Mouse (Mus musculus) embryonic facial prominence, embryonic 11.5 days (tissue): ENCODE data around the gene Elavl2. TPM values are rescaled to one million over a fixed set of nuclear protein-coding genes. Genes with fewer than 3 reads are reported as not detected.
A peak's percentile ranks its signal among the peaks of the same experiment; 100 is the strongest.

Source experiments
- ATAC-seq: fragments of 200-750 bp; cut with Nextera tagmentation; replicated peaks from 2 replicates; pipeline ENCODE4 v1.8.0; 2017; ENCODE audit warnings: low read depth; ENCODE audit not compliant: insufficient number of reproducible peaks, low FRiP score, low TSS enrichment
- DNase-seq: peaks from one replicate; pipeline ENCODE4 v3.0.0-alpha.2; 2015; ENCODE audit warnings: low spot score
- H3K27ac ChIP-seq: fragments of 300-500 bp; sonication (generic); replicated peaks from 2 replicates; pipeline ENCODE4 v1.5.1; 2014; ENCODE audit warnings: mild to moderate bottlenecking, low read depth, low read length, control low read depth
- H3K27me3 ChIP-seq: fragments of 300-500 bp; sonication (generic); 2 replicates; pipeline ENCODE4 v1.6.1; 2014; ENCODE audit warnings: mild to moderate bottlenecking, low read length, moderate library complexity, mixed read lengths; ENCODE audit not compliant: control insufficient read depth, insufficient read depth
- H3K36me3 ChIP-seq: fragments of 300-500 bp; sonication (generic); replicated peaks from 2 replicates; pipeline ENCODE4 v1.6.1; 2014; ENCODE audit warnings: low read depth, mild to moderate bottlenecking, low read length, moderate library complexity, mixed read lengths; ENCODE audit not compliant: control insufficient read depth, insufficient read depth
- H3K4me1 ChIP-seq: fragments of 300-500 bp; sonication (generic); 2 replicates; pipeline ENCODE4 v1.6.1; 2014; ENCODE audit warnings: low read length, mixed read lengths; ENCODE audit not compliant: control insufficient read depth, insufficient read depth
- H3K4me2 ChIP-seq: fragments of 300-500 bp; sonication (generic); 2 replicates; pipeline ENCODE4 v1.6.1; 2014; ENCODE audit warnings: low read depth, mild to moderate bottlenecking, control low read depth, low read length, moderate library complexity
- H3K4me3 ChIP-seq: fragments of 300-500 bp; sonication (generic); 2 replicates; pipeline ENCODE4 v1.5.1; 2014; ENCODE audit warnings: low read depth, low read length, control low read depth
- H3K9ac ChIP-seq: fragments of 300-500 bp; sonication (generic); replicated peaks from 2 replicates; pipeline ENCODE4 v1.6.1; 2014; ENCODE audit warnings: mild to moderate bottlenecking, control low read depth, low read length
- H3K9me3 ChIP-seq: fragments of 300-500 bp; sonication (generic); replicated peaks from 2 replicates; pipeline ENCODE4 v1.6.1; 2016; ENCODE audit warnings: mild to moderate bottlenecking, low read length, inconsistent platforms, mixed read lengths; ENCODE audit not compliant: control insufficient read depth
- WGBS: fragments of 180-500 bp; shearing (Covaris S2); extraction: QIAGEN DNeasy Blood & Tissue Kit; methylation state at CpG from one replicate; pipeline ENCODE4 v1.1.7; 2014; 5-methylcytosine and 5-hydroxymethylcytosine counted together
- polyA plus RNA-seq: library from polyadenylated mRNA; unstranded; fragments of >200 nt; fragmentation: Nextera tagmentation; extraction: Ambion mirVana; gene quantifications from 2 replicates; pipeline ENCODE4 v1.2.1, GENCODE M21; 2014

The Elavl2 gene
- polyA plus RNA-seq, 1 experiment from 2014 or later = 25.9 TPM

- Histone ChIP-seq H3K9ac (peak overlapping the region; percentile 56), H3K9me3 (no peaks in the 10 kb centered on the region), H3K4me2 (peak overlapping the region; percentile 100), H3K4me3 (peak overlapping the region; percentile 64), H3K36me3 (no peaks in the 10 kb centered on the region), H3K27me3 (peaks cover 37% of the 10 kb centered on the region), H3K27ac (no peak overlapping the region), H3K4me1 (no peaks in the 10 kb centered on the region)
- peak; percentile 10 for ATAC-seq
- under 1% methylated on average over 70 of the region's 82 CpGs for WGBS
- peak; percentile 28 for DNase-seq
Observed at GRCm38 (mm10) chr4:91371131-91371818, 29.3 kb downstream of the Elavl2 start.

GRCm38 (mm10) chr4:91365276-91365675, 35.3 kb downstream of the Elavl2 start:
- H3K36me3 ChIP-seq = no peaks in the 10 kb centered on the region
- ATAC-seq (no peak), DNase-seq (no peak)
- H3K4me2 ChIP-seq = no peak overlapping the region
- H3K4me3 ChIP-seq = no peak overlapping the region
- no peak overlapping the region for H3K27ac ChIP-seq
- no peak overlapping the region for H3K9ac ChIP-seq
- WGBS = 79% methylated on average over 12 of the region's 12 CpGs
- no peaks in the 10 kb centered on the region; the same call in 1 of the 2 replicates for H3K27me3 ChIP-seq
- H3K9me3 ChIP-seq = no peaks in the 10 kb centered on the region
- no peaks in the 10 kb centered on the region for H3K4me1 ChIP-seq

- WGBS = 60% methylated on average over 4 of the region's 4 CpGs
- no peaks in the 10 kb centered on the region for H3K36me3 ChIP-seq
- no peak overlapping the region for H3K4me2 ChIP-seq
- H3K9me3 ChIP-seq = no peaks in the 10 kb centered on the region
- H3K4me1 ChIP-seq = no peaks in the 10 kb centered on the region
- H3K27me3 ChIP-seq = no peaks in the 10 kb centered on the region
- no peak overlapping the region for H3K9ac ChIP-seq
- no peak for ATAC-seq
- DNase-seq = no peak
- no peak overlapping the region for H3K27ac ChIP-seq
- H3K4me3 ChIP-seq = no peak overlapping the region
Observed at GRCm38 (mm10) chr4:91363963-91364362, 36.6 kb downstream of the Elavl2 start.

- no peaks in the 10 kb centered on the region for H3K9me3 ChIP-seq
- no peak overlapping the region for H3K4me3 ChIP-seq
- H3K36me3 ChIP-seq = no peaks in the 10 kb centered on the region
- no peaks in the 10 kb centered on the region for H3K27me3 ChIP-seq
- DNase-seq = no peak
- no peak overlapping the region for H3K27ac ChIP-seq
- no peaks in the 10 kb centered on the region for H3K4me1 ChIP-seq
- no peak for ATAC-seq
- 61% methylated on average over 5 of the region's 5 CpGs for WGBS
- H3K9ac ChIP-seq = no peak overlapping the region
- no peak overlapping the region for H3K4me2 ChIP-seq
Observed at GRCm38 (mm10) chr4:91362520-91362919, 38.1 kb downstream of the Elavl2 start.

- 67% methylated on average over 9 of the region's 9 CpGs for WGBS
- H3K4me1 ChIP-seq = no peaks in the 10 kb centered on the region
- no peak overlapping the region for H3K27ac ChIP-seq
- DNase-seq (no peak), ATAC-seq (no peak)
- H3K4me3 ChIP-seq = no peak overlapping the region
- H3K9ac ChIP-seq = no peak overlapping the region
- H3K9me3 ChIP-seq = no peaks in the 10 kb centered on the region
- H3K36me3 ChIP-seq = no peaks in the 10 kb centered on the region
- H3K4me2 ChIP-seq = no peak overlapping the region
- H3K27me3 ChIP-seq = no peaks in the 10 kb centered on the region
Observed at GRCm38 (mm10) chr4:91353138-91353537, 47.4 kb downstream of the Elavl2 start.

DNA sequence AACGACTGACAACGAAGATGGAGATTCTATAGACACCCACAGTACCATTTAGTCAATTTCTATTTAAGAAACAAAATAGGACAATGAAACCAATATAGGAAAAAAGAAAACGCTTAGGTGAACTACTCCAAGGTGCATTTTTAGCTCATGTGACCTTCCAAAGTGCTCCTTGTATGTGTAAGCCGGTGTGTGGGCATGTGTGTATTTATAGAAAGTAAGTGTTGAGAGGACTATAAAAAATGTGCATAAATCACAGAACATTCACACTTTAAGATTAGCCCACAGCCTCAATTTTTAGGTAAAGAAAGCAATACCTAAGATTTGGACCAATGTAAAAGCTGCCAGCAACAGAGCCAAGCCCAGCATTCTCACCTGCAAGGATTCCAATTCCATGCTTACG, 51.0 kb downstream of the Elavl2 start:
- no peak overlapping the region for H3K4me2 ChIP-seq
- H3K27ac ChIP-seq = no peak overlapping the region
- no peak overlapping the region for H3K9ac ChIP-seq
- WGBS = 91% methylated on average over 5 of the region's 5 CpGs
- no peaks in the 10 kb centered on the region for H3K4me1 ChIP-seq
- no peaks in the 10 kb centered on the region for H3K9me3 ChIP-seq
- no peaks in the 10 kb centered on the region for H3K36me3 ChIP-seq
- DNase-seq = no peak
- no peak overlapping the region for H3K4me3 ChIP-seq
- H3K27me3 ChIP-seq = no peaks in the 10 kb centered on the region
- ATAC-seq = no peak

DNA sequence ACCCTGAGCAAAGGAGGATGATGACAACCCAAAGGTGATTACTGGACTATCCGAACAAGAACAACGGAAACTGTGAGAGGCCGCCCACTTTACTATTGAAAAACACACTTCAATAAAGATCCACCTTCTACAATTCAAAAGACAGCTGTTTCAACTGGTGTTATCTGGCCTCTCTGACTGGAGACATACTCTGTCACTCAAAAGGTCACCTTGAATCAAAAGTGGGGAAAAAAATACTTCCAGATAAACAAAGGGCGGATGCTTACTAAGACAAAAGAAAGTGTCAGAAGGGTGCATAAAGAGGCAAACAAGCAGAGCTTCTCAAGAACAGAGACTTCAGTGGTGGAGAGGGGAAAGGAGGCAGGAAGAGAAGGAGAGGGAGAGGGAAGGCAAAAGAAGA, 66.4 kb downstream of the Elavl2 start:
- no peaks in the 10 kb centered on the region for H3K9me3 ChIP-seq
- no peak for DNase-seq
- WGBS = 85% methylated on average over 4 of the region's 4 CpGs
- H3K36me3 ChIP-seq = no peaks in the 10 kb centered on the region
- ATAC-seq = no peak
- H3K4me1 ChIP-seq = no peaks in the 10 kb centered on the region
- no peak overlapping the region for H3K4me3 ChIP-seq
- H3K4me2 ChIP-seq = no peak overlapping the region
- no peak overlapping the region for H3K9ac ChIP-seq
- no peak overlapping the region for H3K27ac ChIP-seq
- H3K27me3 ChIP-seq = no peaks in the 10 kb centered on the region

GRCm38 (mm10) chr4:91310801-91311200, 89.8 kb downstream of the Elavl2 start:
- Histone ChIP-seq H3K27me3 (no peaks in the 10 kb centered on the region), H3K27ac (no peak overlapping the region), H3K36me3 (no peaks in the 10 kb centered on the region), H3K4me1 (no peaks in the 10 kb centered on the region), H3K9me3 (no peaks in the 10 kb centered on the region), H3K4me2 (no peak overlapping the region), H3K4me3 (no peak overlapping the region), H3K9ac (no peak overlapping the region)
- no peak for DNase-seq
- WGBS = 97% methylated on average over 1 of the region's 1 CpGs
- no peak for ATAC-seq
